Mouse (Mus musculus): ENCODE data around the gene Slc38a6. TPM values are rescaled to one million over a fixed set of nuclear protein-coding genes. Genes with fewer than 3 reads are reported as not detected.

Gene Slc38a6
- polyA plus RNA-seq, 1 experiment: not detected

GRCm38 (mm10) chr12:73378026-73378425, 91.4 kb downstream of the Slc38a6 start:
- TF ChIP-seq TAL1 (IDR thresholded peaks at IDR 0.05; ENCODE audit: low read length) (no peak), GATA1 (IDR thresholded peaks at IDR 0.05; ENCODE audit: low read length) (no peak)
- no peaks in the 10 kb centered on the region for H3K4me1 ChIP-seq (ENCODE audit: control insufficient read depth)
- no peak overlapping the region for H3K4me3 ChIP-seq (replicated peaks)
- no peaks in the 10 kb centered on the region for H3K27me3 ChIP-seq (ENCODE audit: control insufficient read depth)
- H3K36me3 ChIP-seq (ENCODE audit: control insufficient read depth): no peaks in the 10 kb centered on the region
- no peaks in the 10 kb centered on the region for H3K9me3 ChIP-seq (ENCODE audit: control insufficient read depth, low read length)

DNA sequence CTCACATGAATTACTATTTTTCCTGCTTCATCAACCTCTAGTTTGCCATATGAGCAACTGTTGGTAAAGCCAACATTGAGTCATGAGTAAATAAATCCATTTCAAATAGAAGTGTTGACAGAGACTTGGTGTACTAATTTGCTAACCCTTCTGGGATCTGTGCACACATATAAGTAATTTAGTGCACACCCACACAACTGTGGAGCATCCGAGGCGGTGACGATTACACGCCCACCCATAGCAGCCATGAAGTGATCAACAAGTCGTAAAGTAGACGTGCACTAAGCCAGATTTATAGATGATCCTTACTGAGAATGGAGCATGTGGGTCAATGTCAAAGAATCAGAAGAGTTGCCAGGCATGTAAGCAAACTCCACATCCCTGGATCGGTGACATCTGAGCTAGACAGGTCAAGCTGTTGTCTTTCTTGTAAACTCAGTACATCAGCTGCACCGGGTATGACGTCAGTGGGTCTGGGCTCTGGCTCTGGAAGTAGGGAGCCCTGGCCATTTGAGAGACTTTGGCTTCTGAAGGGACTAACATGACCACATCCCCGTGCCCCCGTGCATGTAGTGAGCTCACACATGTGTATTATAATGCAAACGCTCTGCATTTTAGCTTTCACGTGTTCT, 92.3 kb downstream of the Slc38a6 start:
- no peaks in the 10 kb centered on the region for H3K36me3 ChIP-seq (ENCODE audit: control insufficient read depth)
- no peaks in the 10 kb centered on the region for H3K27me3 ChIP-seq (ENCODE audit: control insufficient read depth)
- H3K4me3 ChIP-seq (replicated peaks): no peak overlapping the region
- H3K4me1 ChIP-seq (ENCODE audit: control insufficient read depth): no peaks in the 10 kb centered on the region
- TF ChIP-seq GATA1 (IDR thresholded peaks at IDR 0.05; ENCODE audit: low read length) (no peak), TAL1 (IDR thresholded peaks at IDR 0.05; ENCODE audit: low read length) (no peak)
- no peaks in the 10 kb centered on the region for H3K9me3 ChIP-seq (ENCODE audit: control insufficient read depth, low read length)

GRCm38 (mm10) chr12:73380686-73381360, 94.2 kb downstream of the Slc38a6 start:
- Histone ChIP-seq H3K4me1 (ENCODE audit: control insufficient read depth) (no peaks in the 10 kb centered on the region), H3K36me3 (ENCODE audit: control insufficient read depth) (no peaks in the 10 kb centered on the region), H3K4me3 (replicated peaks) (no peak overlapping the region), H3K9me3 (ENCODE audit: control insufficient read depth, low read length) (no peaks in the 10 kb centered on the region), H3K27me3 (ENCODE audit: control insufficient read depth) (no peaks in the 10 kb centered on the region)
- TF ChIP-seq GATA1 (IDR thresholded peaks at IDR 0.05; ENCODE audit: low read length) (no peak), TAL1 (IDR thresholded peaks at IDR 0.05; ENCODE audit: low read length) (no peak)

- no peaks in the 10 kb centered on the region for H3K36me3 ChIP-seq (ENCODE audit: control insufficient read depth)
- no peak overlapping the region for H3K4me3 ChIP-seq (replicated peaks)
- no peak for TF ChIP-seq GATA1 (IDR thresholded peaks at IDR 0.05; ENCODE audit: low read length)
- no peak for TF ChIP-seq TAL1 (IDR thresholded peaks at IDR 0.05; ENCODE audit: low read length)
- H3K4me1 ChIP-seq (ENCODE audit: control insufficient read depth): no peaks in the 10 kb centered on the region
- no peaks in the 10 kb centered on the region for H3K27me3 ChIP-seq (ENCODE audit: control insufficient read depth)
- no peaks in the 10 kb centered on the region for H3K9me3 ChIP-seq (ENCODE audit: control insufficient read depth, low read length)
These were observed 94.9 kb downstream of the Slc38a6 start for GRCm38 (mm10) chr12:73381452-73381851.

DNA sequence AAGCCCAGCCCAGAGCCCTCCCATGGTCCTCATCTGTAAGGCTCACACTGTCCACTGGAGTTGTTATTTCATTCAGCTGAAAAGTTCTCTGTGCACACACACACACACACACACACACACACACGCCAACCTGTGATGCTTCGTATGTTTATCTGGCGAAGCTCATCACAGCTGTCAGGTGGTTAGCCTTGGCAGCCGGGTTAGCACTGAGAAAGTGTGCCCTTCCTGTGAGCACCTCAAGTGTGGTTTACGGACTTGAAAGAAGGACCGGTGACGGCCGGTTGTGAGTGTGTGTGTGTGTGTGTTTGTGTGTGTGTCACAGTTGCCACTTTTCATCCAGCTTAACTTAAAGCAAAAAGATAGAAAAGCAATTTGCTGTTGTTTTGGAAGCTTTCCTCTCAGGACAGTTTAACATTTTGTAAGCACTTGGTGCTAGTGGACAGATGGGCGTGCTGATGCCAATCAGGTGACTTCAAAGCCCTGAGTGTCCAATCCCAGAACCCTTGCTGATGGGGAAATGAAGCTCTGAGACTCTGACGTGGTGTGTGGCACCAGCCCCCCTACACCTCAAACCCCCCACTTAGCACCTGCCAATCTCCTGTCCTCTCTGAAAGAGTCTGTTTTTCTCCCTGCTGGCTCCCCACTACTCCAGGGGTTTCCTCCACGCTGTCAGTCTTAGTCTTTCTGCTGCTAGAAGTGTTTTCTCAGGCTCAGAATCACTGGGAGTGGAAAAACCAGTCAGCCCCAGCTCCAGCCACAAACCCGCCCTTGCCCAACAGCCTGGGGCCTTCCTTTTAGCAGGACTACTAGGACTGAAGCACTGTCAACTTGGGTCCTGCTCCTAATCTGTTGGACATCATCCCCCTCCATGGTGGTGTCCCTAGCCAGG, 96.0 kb downstream of the Slc38a6 start:
- no peaks in the 10 kb centered on the region for H3K9me3 ChIP-seq (ENCODE audit: control insufficient read depth, low read length)
- TF ChIP-seq GATA1 (IDR thresholded peaks at IDR 0.05; ENCODE audit: low read length) (no peak), TAL1 (IDR thresholded peaks at IDR 0.05; ENCODE audit: low read length) (no peak)
- H3K4me1 ChIP-seq (ENCODE audit: control insufficient read depth): no peaks in the 10 kb centered on the region
- no peaks in the 10 kb centered on the region for H3K27me3 ChIP-seq (ENCODE audit: control insufficient read depth)
- H3K4me3 ChIP-seq (replicated peaks): no peak overlapping the region
- no peaks in the 10 kb centered on the region for H3K36me3 ChIP-seq (ENCODE audit: control insufficient read depth)

GRCm38 (mm10) chr12:73383179-73383510, 96.6 kb downstream of the Slc38a6 start:
- Histone ChIP-seq H3K4me1 (ENCODE audit: control insufficient read depth) (no peaks in the 10 kb centered on the region), H3K36me3 (ENCODE audit: control insufficient read depth) (no peaks in the 10 kb centered on the region), H3K9me3 (ENCODE audit: control insufficient read depth, low read length) (no peaks in the 10 kb centered on the region), H3K4me3 (replicated peaks) (no peak overlapping the region), H3K27me3 (ENCODE audit: control insufficient read depth) (no peaks in the 10 kb centered on the region)
- TF ChIP-seq GATA1 (IDR thresholded peaks at IDR 0.05; ENCODE audit: low read length) (no peak), TAL1 (IDR thresholded peaks at IDR 0.05; ENCODE audit: low read length) (no peak)

- H3K27me3 ChIP-seq (ENCODE audit: control insufficient read depth): no peaks in the 10 kb centered on the region
- H3K4me3 ChIP-seq (replicated peaks): no peak overlapping the region
- no peaks in the 10 kb centered on the region for H3K4me1 ChIP-seq (ENCODE audit: control insufficient read depth)
- no peaks in the 10 kb centered on the region for H3K9me3 ChIP-seq (ENCODE audit: control insufficient read depth, low read length)
- no peak for TF ChIP-seq TAL1 (IDR thresholded peaks at IDR 0.05; ENCODE audit: low read length)
- no peak for TF ChIP-seq GATA1 (IDR thresholded peaks at IDR 0.05; ENCODE audit: low read length)
- no peaks in the 10 kb centered on the region for H3K36me3 ChIP-seq (ENCODE audit: control insufficient read depth)
These were observed 97.3 kb downstream of the Slc38a6 start for GRCm38 (mm10) chr12:73383861-73384260.

GRCm38 (mm10) chr12:73384747-73385146, 98.2 kb downstream of the Slc38a6 start:
- TF ChIP-seq TAL1 (IDR thresholded peaks at IDR 0.05; ENCODE audit: low read length) (no peak), GATA1 (IDR thresholded peaks at IDR 0.05; ENCODE audit: low read length) (no peak)
- Histone ChIP-seq H3K4me1 (ENCODE audit: control insufficient read depth) (no peaks in the 10 kb centered on the region), H3K4me3 (replicated peaks) (no peak overlapping the region)

DNA sequence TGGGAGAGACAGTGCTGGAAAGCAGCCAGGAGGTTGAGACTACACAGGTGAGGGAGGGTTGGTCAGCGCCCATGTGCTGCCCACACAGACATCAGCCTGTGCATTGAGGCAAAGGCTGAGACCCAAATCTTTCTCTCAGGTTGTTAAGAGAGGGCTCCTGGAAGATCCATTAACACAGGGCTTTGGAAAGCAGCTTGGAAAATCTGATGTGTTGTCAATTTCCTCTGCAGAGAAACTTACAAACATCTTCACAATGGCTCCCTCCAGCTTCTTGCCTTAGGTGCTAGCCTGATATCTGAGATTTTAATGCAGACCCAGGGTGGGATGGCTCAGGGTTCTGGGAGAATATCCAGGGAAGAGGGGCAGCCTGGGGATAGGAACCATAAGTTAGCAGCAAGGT, 105.9 kb downstream of the Slc38a6 start:
- Histone ChIP-seq H3K36me3 (ENCODE audit: control insufficient read depth) (no peaks in the 10 kb centered on the region), H3K9me3 (ENCODE audit: control insufficient read depth, low read length) (no peaks in the 10 kb centered on the region), H3K4me3 (replicated peaks) (no peak overlapping the region), H3K4me1 (ENCODE audit: control insufficient read depth) (no peaks in the 10 kb centered on the region), H3K27me3 (ENCODE audit: control insufficient read depth) (no peaks in the 10 kb centered on the region)
- TF ChIP-seq GATA1 (IDR thresholded peaks at IDR 0.05; ENCODE audit: low read length) (no peak), TAL1 (IDR thresholded peaks at IDR 0.05; ENCODE audit: low read length) (no peak)

More at GRCm38 (mm10) chr12:73384747-73385146, 98.2 kb downstream of the Slc38a6 start:
- Histone ChIP-seq H3K9me3 (ENCODE audit: control insufficient read depth, low read length) (no peaks in the 10 kb centered on the region), H3K27me3 (ENCODE audit: control insufficient read depth) (no peaks in the 10 kb centered on the region), H3K36me3 (ENCODE audit: control insufficient read depth) (no peaks in the 10 kb centered on the region)

Data from erythroblast, embryonic 14.5 days (primary cell).